Mouse (Mus musculus): Measurements from ENCODE around the gene Cxcr2. TPM values are rescaled to one million over a fixed set of nuclear protein-coding genes. Genes with fewer than 3 reads are reported as not detected.

The Cxcr2 gene
- polyA plus RNA-seq, 1 experiment: 0.74 TPM

DNA sequence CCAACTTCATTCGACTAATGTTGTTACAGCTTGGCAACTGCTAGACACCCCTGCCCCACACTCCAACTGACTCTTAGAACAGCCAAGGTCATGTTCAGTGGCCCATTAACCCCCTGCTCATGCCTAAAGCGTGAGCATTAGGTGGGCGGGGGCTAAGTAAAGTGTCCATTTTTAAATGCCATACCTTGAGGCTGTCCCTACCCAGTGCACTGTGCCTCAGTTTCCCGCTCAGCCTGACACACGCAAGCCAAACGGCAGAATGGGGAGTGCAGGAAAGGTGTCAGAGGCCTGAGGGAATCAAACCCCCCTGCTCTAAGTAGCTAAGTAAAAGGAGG, 42.1 kb upstream of the Cxcr2 start:
- 94% methylated on average over 6 of the region's 6 CpGs for WGBS

DNA sequence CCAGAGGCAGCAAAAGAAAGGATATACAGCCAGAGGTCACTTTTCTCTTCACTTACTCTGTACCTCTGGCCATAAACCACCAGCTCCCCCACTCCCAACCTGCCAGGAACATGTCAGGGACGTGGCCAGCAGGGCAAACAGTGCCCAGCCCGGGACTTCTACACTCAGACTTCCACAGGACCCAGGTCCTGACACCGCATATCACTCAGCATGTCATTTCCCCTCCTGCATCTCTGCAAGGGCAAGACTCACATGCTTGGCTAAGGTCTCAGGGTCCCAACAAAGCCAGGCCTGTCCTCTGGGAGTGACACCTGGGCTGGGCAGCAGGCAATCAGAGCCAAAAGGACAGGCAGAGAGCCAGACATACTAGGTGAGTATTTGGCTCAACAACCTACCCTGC, 40.7 kb upstream of the Cxcr2 start:
- 83% methylated on average over 3 of the region's 3 CpGs for WGBS
- Histone ChIP-seq H3K36me3 (ENCODE audit: control insufficient read depth, insufficient read depth, low read length) (no peaks in the 10 kb centered on the region), H3K27me3 (ENCODE audit: control insufficient read depth, insufficient read depth, low read length) (no peaks in the 10 kb centered on the region), H3K4me3 (ENCODE audit: control insufficient read depth, insufficient read depth, low read length) (no peak overlapping the region), H3K4me1 (replicated peaks; ENCODE audit: control insufficient read depth, insufficient read depth, low read length) (no peaks in the 10 kb centered on the region), H3K27ac (ENCODE audit: control insufficient read depth, insufficient read depth, low read length) (no peak overlapping the region)
- no peak for DNase-seq
- TF ChIP-seq CTCF (IDR thresholded peaks at IDR 0.05; ENCODE audit: borderline replicate concordance, control insufficient read depth, extremely low read depth, insufficient read depth, low read length, poor library complexity) (no peak), POLR2A (IDR thresholded peaks at IDR 0.05; ENCODE audit: control insufficient read depth, extremely low read depth, insufficient read depth, low read length, poor library complexity) (no peak)

More for the DNA sequence above, 42.1 kb upstream of the Cxcr2 start:
- no peak for DNase-seq
- no peaks in the 10 kb centered on the region for H3K36me3 ChIP-seq (ENCODE audit: control insufficient read depth, insufficient read depth, low read length)
- no peaks in the 10 kb centered on the region for H3K27me3 ChIP-seq (ENCODE audit: control insufficient read depth, insufficient read depth, low read length)
- TF ChIP-seq POLR2A (IDR thresholded peaks at IDR 0.05; ENCODE audit: control insufficient read depth, extremely low read depth, insufficient read depth, low read length, poor library complexity): no peak
- no peaks in the 10 kb centered on the region for H3K4me1 ChIP-seq (replicated peaks; ENCODE audit: control insufficient read depth, insufficient read depth, low read length)
- no peak overlapping the region for H3K4me3 ChIP-seq (ENCODE audit: control insufficient read depth, insufficient read depth, low read length)
- H3K27ac ChIP-seq (ENCODE audit: control insufficient read depth, insufficient read depth, low read length): no peak overlapping the region

DNA sequence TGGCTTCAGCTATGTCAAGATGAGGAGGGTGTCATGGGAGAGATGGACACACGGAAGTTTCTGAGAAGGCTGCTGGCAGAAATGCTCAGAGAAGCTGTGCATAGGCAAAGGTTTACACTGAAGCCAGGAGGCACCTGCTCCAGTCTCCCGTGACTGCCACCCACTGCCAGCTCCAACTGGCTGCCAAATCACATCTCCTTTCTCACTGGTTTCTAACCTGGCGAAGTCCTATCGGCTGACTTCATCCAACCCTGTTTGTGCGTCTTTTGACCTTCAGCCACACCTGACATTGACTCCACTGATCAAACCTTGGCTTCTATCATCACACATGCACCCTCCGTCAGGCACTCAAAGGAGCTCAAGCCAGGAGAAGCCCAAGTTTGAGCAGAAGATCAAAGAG, 35.9 kb upstream of the Cxcr2 start:
- Histone ChIP-seq H3K4me3 (ENCODE audit: control insufficient read depth, insufficient read depth, low read length) (no peak overlapping the region), H3K27me3 (ENCODE audit: control insufficient read depth, insufficient read depth, low read length) (no peaks in the 10 kb centered on the region), H3K4me1 (replicated peaks; ENCODE audit: control insufficient read depth, insufficient read depth, low read length) (no peaks in the 10 kb centered on the region), H3K36me3 (ENCODE audit: control insufficient read depth, insufficient read depth, low read length) (no peaks in the 10 kb centered on the region), H3K27ac (ENCODE audit: control insufficient read depth, insufficient read depth, low read length) (no peak overlapping the region)
- no peak for DNase-seq
- TF ChIP-seq CTCF (IDR thresholded peaks at IDR 0.05; ENCODE audit: borderline replicate concordance, control insufficient read depth, extremely low read depth, insufficient read depth, low read length, poor library complexity) (no peak), POLR2A (IDR thresholded peaks at IDR 0.05; ENCODE audit: control insufficient read depth, extremely low read depth, insufficient read depth, low read length, poor library complexity) (no peak)
- 94% methylated on average over 6 of the region's 6 CpGs for WGBS

DNA sequence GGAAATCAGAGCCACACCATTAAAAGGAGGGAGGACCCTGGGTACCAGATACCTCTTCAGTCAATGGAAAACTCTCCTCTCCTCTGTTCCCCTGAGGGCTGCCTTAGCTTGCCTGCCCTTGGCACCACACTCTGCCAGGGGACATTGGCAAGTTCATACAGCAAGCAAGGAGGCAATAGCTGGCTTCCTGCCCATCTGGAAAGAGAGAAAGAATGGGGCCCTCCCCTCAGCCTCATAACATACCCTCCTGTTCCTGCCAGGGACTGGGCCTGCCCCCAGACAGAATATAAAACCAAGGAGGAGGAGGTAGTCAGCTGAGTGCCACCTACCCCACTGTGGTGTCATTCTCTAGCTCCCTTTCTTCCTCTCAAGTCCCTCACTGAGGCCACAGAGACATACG, 34.7 kb upstream of the Cxcr2 start:
- Histone ChIP-seq H3K4me1 (replicated peaks; ENCODE audit: control insufficient read depth, insufficient read depth, low read length) (peaks cover 2% of the 10 kb centered on the region; the same call in 1 of the 2 replicates), H3K36me3 (ENCODE audit: control insufficient read depth, insufficient read depth, low read length) (no peaks in the 10 kb centered on the region), H3K4me3 (ENCODE audit: control insufficient read depth, insufficient read depth, low read length) (no peak overlapping the region), H3K27ac (ENCODE audit: control insufficient read depth, insufficient read depth, low read length) (no peak overlapping the region), H3K27me3 (ENCODE audit: control insufficient read depth, insufficient read depth, low read length) (peaks cover 2% of the 10 kb centered on the region; the same call in 1 of the 2 replicates)
- 84% methylated on average over 1 of the region's 1 CpGs for WGBS
- no peak for DNase-seq
- TF ChIP-seq POLR2A (IDR thresholded peaks at IDR 0.05; ENCODE audit: control insufficient read depth, extremely low read depth, insufficient read depth, low read length, poor library complexity) (no peak), CTCF (IDR thresholded peaks at IDR 0.05; ENCODE audit: borderline replicate concordance, control insufficient read depth, extremely low read depth, insufficient read depth, low read length, poor library complexity) (no peak)

DNA sequence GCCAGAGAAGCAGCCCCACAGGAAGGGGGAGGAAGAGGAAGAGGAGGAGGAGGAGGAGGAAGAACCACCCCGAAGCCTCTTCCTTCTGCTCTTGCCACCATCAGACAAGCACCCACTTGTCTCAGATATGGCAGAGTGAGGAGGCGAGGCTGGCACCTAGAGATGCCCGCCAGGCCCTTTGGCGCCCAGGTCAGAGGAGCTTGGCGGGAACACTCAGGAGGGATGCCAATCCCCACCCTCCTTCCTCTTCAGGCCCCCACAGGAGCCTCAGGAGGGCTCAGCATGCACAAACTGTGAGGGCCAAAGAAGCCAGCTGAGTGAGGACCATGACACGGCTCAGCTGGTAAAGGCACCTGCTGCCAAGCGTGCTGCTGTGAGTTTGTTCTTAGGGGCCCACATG, 32.7 kb upstream of the Cxcr2 start:
- DNase-seq: no peak
- no peak overlapping the region for H3K27ac ChIP-seq (ENCODE audit: control insufficient read depth, insufficient read depth, low read length)
- H3K4me3 ChIP-seq (ENCODE audit: control insufficient read depth, insufficient read depth, low read length): no peak overlapping the region
- H3K4me1 ChIP-seq (replicated peaks; ENCODE audit: control insufficient read depth, insufficient read depth, low read length): peaks cover 7% of the 10 kb centered on the region; the same call in 1 of the 2 replicates
- TF ChIP-seq POLR2A (IDR thresholded peaks at IDR 0.05; ENCODE audit: control insufficient read depth, extremely low read depth, insufficient read depth, low read length, poor library complexity) (no peak), CTCF (IDR thresholded peaks at IDR 0.05; ENCODE audit: borderline replicate concordance, control insufficient read depth, extremely low read depth, insufficient read depth, low read length, poor library complexity) (no peak)
- H3K36me3 ChIP-seq (ENCODE audit: control insufficient read depth, insufficient read depth, low read length): no peaks in the 10 kb centered on the region
- whole genome bisulfite sequencing: 64% methylated on average over 7 of the region's 7 CpGs
- H3K27me3 ChIP-seq (ENCODE audit: control insufficient read depth, insufficient read depth, low read length): peaks cover 2% of the 10 kb centered on the region; the same call in 1 of the 2 replicates

DNA sequence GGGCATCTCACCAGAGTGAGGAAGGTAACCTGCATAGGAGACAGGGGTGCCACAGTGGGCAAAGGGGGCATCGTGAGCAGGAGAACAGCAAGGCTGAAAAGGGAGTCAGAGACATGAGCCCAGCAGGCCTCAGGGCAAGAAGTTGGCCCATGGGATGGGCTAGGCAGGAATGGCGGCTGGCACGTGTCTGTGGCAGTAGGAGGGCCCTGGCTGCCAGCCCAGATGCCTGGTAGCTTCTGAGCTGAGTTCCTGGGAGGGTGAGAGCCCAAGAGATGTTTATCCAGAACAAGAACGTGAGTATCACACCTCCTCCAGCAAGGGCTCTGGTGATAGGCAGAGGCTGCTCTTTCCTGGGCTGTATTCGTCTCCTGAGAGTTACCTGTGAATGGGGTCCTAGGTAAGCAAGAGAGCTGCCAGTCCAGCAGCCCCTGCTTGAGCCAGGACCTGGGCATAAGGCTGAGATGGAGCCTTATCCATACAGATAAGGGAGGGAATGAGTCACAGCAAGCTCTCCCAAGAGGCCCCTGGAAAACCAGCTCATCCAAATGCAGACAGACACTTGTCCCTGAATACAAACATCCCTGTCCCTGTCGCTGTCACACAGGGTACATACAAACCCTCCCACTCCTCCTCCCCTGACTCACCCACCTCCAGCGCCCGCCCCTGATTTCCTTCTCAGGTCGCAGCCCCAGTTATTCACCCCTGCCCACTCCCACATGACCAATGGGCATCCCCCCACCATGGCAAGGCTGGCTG, 31.8 kb upstream of the Cxcr2 start:
- no peak for TF ChIP-seq CTCF (IDR thresholded peaks at IDR 0.05; ENCODE audit: borderline replicate concordance, control insufficient read depth, extremely low read depth, insufficient read depth, low read length, poor library complexity)
- TF ChIP-seq POLR2A (IDR thresholded peaks at IDR 0.05; ENCODE audit: control insufficient read depth, extremely low read depth, insufficient read depth, low read length, poor library complexity): no peak
- Histone ChIP-seq H3K27me3 (ENCODE audit: control insufficient read depth, insufficient read depth, low read length) (peaks cover 2% of the 10 kb centered on the region; the same call in 1 of the 2 replicates), H3K4me3 (ENCODE audit: control insufficient read depth, insufficient read depth, low read length) (no peak overlapping the region), H3K36me3 (ENCODE audit: control insufficient read depth, insufficient read depth, low read length) (no peaks in the 10 kb centered on the region), H3K27ac (ENCODE audit: control insufficient read depth, insufficient read depth, low read length) (no peak overlapping the region), H3K4me1 (replicated peaks; ENCODE audit: control insufficient read depth, insufficient read depth, low read length) (peaks cover 7% of the 10 kb centered on the region; the same call in 1 of the 2 replicates)
- no peak for DNase-seq
- 71% methylated on average over 9 of the region's 9 CpGs for WGBS
